Mouse (Mus musculus) neural tube, postnatal 0 days (tissue): Measurements from ENCODE around the gene Fhdc1. TPM values are rescaled to one million over a fixed set of nuclear protein-coding genes. Genes with fewer than 3 reads are reported as not detected.

Source experiments
- polyA plus RNA-seq: library from polyadenylated mRNA; unstranded; fragments of >200 nt; fragmentation: Nextera tagmentation; extraction: Ambion mirVana; gene quantifications from 2 replicates; pipeline ENCODE4 v1.2.1, GENCODE M21; 2015

Fhdc1 gene
- polyA plus RNA-seq, result 5.5 and 7.7 TPM in 2 replicates

DNA sequence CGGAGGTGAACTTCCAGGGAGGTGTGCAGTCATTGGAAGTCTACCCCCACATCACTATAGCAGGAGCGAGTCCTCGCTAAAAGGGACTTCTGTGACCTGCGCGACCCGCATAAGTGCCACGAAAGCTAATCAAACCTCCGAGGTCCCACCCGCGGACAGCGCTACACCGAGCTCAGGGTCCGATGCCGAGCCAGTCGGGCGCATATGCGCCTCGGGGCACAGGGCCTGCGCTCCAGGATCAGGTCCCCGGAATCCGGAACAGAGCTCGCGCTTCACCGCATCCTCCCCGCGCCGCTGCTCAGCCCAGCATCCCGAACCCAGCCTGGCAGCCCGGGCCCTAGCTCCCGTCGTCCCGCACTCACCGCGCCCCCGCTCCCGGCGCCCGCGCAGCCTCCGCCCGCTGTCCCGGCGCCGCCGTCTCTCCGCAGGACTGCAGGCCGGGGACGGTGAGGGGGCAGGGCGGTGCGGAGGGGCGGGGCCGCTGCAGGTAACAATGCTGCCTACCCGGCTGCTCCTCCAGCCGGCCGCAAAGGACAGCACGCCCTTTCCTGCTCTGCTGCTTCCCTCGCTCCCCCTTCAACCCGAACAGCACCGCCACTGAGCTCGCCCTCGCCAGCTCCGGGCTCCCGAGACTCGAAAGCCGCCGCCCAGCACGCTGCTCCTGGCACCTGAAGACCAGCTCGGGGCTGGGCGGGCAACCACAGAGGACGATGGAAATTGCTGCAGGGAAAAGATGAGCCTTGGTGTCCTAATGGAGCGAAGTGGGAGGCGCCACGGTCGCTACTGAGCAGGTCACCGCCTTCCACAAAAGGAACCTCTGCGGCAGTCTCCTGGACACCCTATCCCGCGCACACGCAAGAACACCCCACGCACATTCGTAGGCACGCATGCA lies at the start of gene Fhdc1:
Fhdc1 (minus strand) TSS at position 424 of the 892 bp plus-strand sequence.

Other genes with a start within 250 kb of the Fhdc1 start
- 101 and 124 TPM in 2 replicates for gene Trim2, start 173.6 kb downstream of the Fhdc1 start, polyA plus RNA-seq
- gene Arfip1, start 102.2 kb upstream of the Fhdc1 start, polyA plus RNA-seq, result 24.4 and 27.3 TPM in 2 replicates
- gene Tigd4, start 113.1 kb upstream of the Fhdc1 start, polyA plus RNA-seq, result not detected in 2 replicates
- 0.99 and 1.3 TPM in 2 replicates for gene Tmem154, start 185.8 kb upstream of the Fhdc1 start, polyA plus RNA-seq